Mouse (Mus musculus): Measurements from ENCODE around the gene Coil. TPM values are rescaled to one million over a fixed set of nuclear protein-coding genes. Genes with fewer than 3 reads are reported as not detected.

The Coil gene
- 22.9 and 24.1 TPM in 2 replicates for polyA plus RNA-seq (2015; fragmentation: Nextera tagmentation; extraction: Ambion mirVana)

GRCm38 (mm10) chr11:88970202-88970732 lies at the start of gene Coil:
Gene Coil, plus strand, starts transcription at chr11:88970252.

GRCm38 (mm10) chr11:88955217-88955969 lies 14.7 kb upstream of the Coil start, which contains the start of gene Scpep1:
Gene Scpep1, minus strand, starts transcription at chr11:88955465.

GRCm38 (mm10) chr11:88966881-88967361 lies 3.1 kb upstream of the Coil start, which contains the start of gene Elobl:
Gene Elobl, minus strand, starts transcription at chr11:88966931.

GRCm38 (mm10) chr11:88998974-88999722 lies 29.1 kb downstream of the Coil start, which contains the start of gene Trim25:
Gene Trim25, plus strand, starts transcription at chr11:88999376.

Other genes with a start within 250 kb of the Coil start
- gene Akap1, start 105.7 kb upstream of the Coil start, polyA plus RNA-seq (2015; fragmentation: Nextera tagmentation; extraction: Ambion mirVana), result 16.2 and 19.8 TPM in 2 replicates
- 35.1 and 39.2 TPM in 2 replicates for gene Scpep1, start 14.8 kb upstream of the Coil start, polyA plus RNA-seq (2015; fragmentation: Nextera tagmentation; extraction: Ambion mirVana)
- not detected in 2 replicates for gene Elobl, start 3.3 kb upstream of the Coil start, polyA plus RNA-seq (2015; fragmentation: Nextera tagmentation; extraction: Ambion mirVana)
- gene Trim25, start 29.1 kb downstream of the Coil start, polyA plus RNA-seq (2015; fragmentation: Nextera tagmentation; extraction: Ambion mirVana), result 7.0 and 7.1 TPM in 2 replicates
- gene Dgke, start 96.6 kb downstream of the Coil start, polyA plus RNA-seq (2015; fragmentation: Nextera tagmentation; extraction: Ambion mirVana), result 13.4 and 15.6 TPM in 2 replicates
- gene Gm525, start 103.6 kb downstream of the Coil start, polyA plus RNA-seq (2015; fragmentation: Nextera tagmentation; extraction: Ambion mirVana), result not detected in 2 replicates